Mouse (Mus musculus) megakaryocyte, embryonic 14.5 days (primary cell): Measurements from ENCODE around the gene Lrig2.

ENCODE experiments used
- FLI1 ChIP-seq: IDR thresholded peaks from 2 replicates; pipeline ENCODE4 v1.6.1; 2012; ENCODE audit warnings: low read length, inconsistent platforms, mixed read lengths
- GATA1 ChIP-seq: IDR thresholded peaks from 3 replicates; pipeline ENCODE4 v1.6.1; 2012; ENCODE audit warnings: mixed read lengths, low read length, inconsistent platforms, borderline replicate concordance

DNA sequence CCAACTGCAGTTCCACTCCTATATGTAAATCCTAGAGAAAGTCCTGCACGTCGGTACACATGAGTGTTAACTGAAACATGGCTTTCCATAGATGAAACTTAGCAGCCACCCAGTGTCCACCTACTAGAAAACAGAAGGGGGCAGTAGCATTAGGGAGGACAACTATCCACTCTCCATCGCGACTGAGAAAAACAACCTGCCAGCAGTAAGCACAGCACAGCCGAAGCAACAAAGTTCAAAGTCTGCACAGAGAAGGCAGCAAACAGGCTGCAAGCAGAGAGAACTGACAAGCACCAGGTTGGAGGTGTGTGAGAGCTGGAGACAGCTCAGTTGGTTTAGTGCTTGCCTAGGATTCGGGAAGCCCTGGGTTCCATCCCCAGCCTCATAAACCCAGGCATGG is 7.2 kb upstream of the Lrig2 start:
- no peak for TF ChIP-seq GATA1
- TF ChIP-seq FLI1, result no peak
